8 mouse cellular contexts compared by ENCODE assay signal in the genomic region with DNA sequence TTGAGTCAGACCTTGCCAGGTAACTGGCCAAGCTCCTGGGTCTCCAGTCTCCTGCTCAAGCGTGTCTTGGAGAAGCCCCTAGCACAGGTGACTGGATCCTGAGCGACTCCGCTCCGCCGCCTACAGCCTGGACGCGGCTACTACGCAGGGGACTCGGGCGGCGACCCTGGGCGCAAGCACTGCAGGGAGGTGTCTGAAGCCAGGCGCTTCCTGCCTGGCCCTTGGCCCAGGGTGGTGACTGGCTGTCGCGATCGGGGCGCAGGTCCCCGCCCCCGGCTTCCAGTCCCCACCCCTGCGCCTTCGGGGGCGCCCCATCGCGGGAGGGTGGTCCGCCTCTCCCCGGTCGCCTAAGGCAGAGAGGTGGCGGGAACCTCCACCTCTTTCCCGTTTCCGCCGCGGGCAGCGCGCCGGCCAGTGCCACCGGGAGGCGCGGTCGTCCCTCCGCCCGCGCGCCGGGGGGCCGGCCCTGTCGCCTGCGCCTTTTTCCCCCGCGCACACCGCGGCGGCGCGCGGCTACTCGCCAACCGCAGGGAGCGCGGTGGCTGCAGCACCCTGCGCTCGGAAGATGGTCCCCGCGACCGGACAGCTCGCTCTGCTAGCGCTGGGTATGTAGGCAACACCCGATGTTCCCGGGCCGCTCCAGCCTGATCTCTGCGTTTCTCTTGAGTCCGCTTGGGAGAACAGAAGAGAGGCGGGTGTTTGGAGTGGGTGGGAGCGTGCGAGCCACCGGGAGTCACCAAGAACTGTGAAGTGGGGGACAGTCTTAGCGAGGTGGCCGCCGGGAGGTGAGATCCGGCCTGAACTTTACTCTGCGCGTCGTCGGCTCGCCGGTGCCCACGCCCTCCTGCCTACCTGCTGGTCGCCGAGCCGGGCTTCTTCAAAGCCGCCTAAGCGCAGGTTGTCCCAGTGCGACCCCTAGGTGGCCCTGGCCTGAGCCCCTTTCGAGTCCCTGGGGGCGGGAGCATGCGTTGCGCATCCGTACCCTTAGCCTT. TPM values are rescaled to one million over a fixed set of nuclear protein-coding genes. Genes with fewer than 3 reads are reported as not detected.
A peak's percentile ranks its signal among the peaks of the same experiment; 100 is the strongest.
DNase-seq lines count a peak whose midpoint lies in the region; ATAC-seq and TF ChIP-seq lines count a peak whose summit lies in the region.

Gene Tgfa (plus strand): TSS at position 283 of the 992 bp plus-strand sequence.

- peaks cover 28% of the 10 kb centered on the region for H3K4me1 ChIP-seq in testis, adult 2 months (ENCODE audit: control insufficient read depth, insufficient read depth, low read length)
- peaks cover 29% of the 10 kb centered on the region for H3K4me1 ChIP-seq in embryonic facial prominence, embryonic 12.5 days
- peaks cover 7% of the 10 kb centered on the region; the same call in 1 of the 2 replicates for H3K4me1 ChIP-seq in heart, embryonic 12.5 days (replicated peaks)
- H3K4me1 ChIP-seq in kidney, embryonic 15.5 days: peaks cover 43% of the 10 kb centered on the region
- peaks cover 4% of the 10 kb centered on the region; the same call in 1 of the 2 replicates for H3K4me1 ChIP-seq in liver, embryonic 11.5 days (replicated peaks; ENCODE audit: control insufficient read depth, insufficient read depth, low read length)

- DNase-seq in testis, postnatal 14 days (ENCODE audit: low spot score): no peak
- peak; percentile 68 for DNase-seq in liver, embryonic 11.5 days (ENCODE audit: low spot score)
- peak; percentile 67 for DNase-seq in neural tube, embryonic 10.5 days (ENCODE audit: extremely low spot score, low spot score)
- peak; percentile 9 to 10 for DNase-seq in thymus, postnatal 10 days (ENCODE audit: low spot score in 2 of 2)

- H3K27ac ChIP-seq in testis, adult 2 months (ENCODE audit: control insufficient read depth, insufficient read depth, low read depth, low read length): peak within 1 kb of the TSS; percentile 10; the same call in 1 of the 2 replicates
- H3K27ac ChIP-seq in embryonic facial prominence, embryonic 12.5 days: 0 out of 2 replicates have a peak within 1 kb of the TSS, but pooled peaks have one; percentile 23
- H3K27ac ChIP-seq in heart, embryonic 12.5 days (ENCODE audit: poor library complexity, severe bottlenecking): peak within 1 kb of the TSS; percentile 25; the same call in 1 of the 2 replicates
- peak within 1 kb of the TSS; percentile 83 for H3K27ac ChIP-seq in kidney, embryonic 15.5 days
- no peak within 1 kb of the TSS for H3K27ac ChIP-seq in liver, embryonic 11.5 days (ENCODE audit: low read depth, low read length)

- peak; percentile 57; the same call in 1 of the 2 replicates for ATAC-seq in embryonic facial prominence, embryonic 12.5 days (ENCODE audit: insufficient number of reproducible peaks, insufficient read depth, low FRiP score, low TSS enrichment)
- peak; percentile 87 for ATAC-seq in heart, embryonic 12.5 days (ENCODE audit: insufficient number of reproducible peaks, low FRiP score)
- ATAC-seq in kidney, embryonic 15.5 days (replicated peaks; ENCODE audit: low FRiP score): peak; percentile 90
- peak; percentile 83 for ATAC-seq in liver, embryonic 11.5 days (replicated peaks; ENCODE audit: low FRiP score)

- no peaks in the 10 kb centered on the region for H3K9me3 ChIP-seq in embryonic facial prominence, embryonic 12.5 days
- H3K9me3 ChIP-seq in heart, embryonic 12.5 days (replicated peaks): no peaks in the 10 kb centered on the region
- no peaks in the 10 kb centered on the region for H3K9me3 ChIP-seq in kidney, embryonic 15.5 days (replicated peaks)
- no peaks in the 10 kb centered on the region for H3K9me3 ChIP-seq in liver, embryonic 11.5 days (ENCODE audit: control insufficient read depth, low read length)

- H3K36me3 ChIP-seq in testis, adult 2 months (ENCODE audit: control insufficient read depth, insufficient read depth, low read length): no peaks in the 10 kb centered on the region
- H3K36me3 ChIP-seq in embryonic facial prominence, embryonic 12.5 days: no peaks in the 10 kb centered on the region
- no peaks in the 10 kb centered on the region for H3K36me3 ChIP-seq in heart, embryonic 12.5 days
- H3K36me3 ChIP-seq in kidney, embryonic 15.5 days: no peaks in the 10 kb centered on the region
- H3K36me3 ChIP-seq in liver, embryonic 11.5 days (ENCODE audit: control insufficient read depth, insufficient read depth, low read length): no peaks in the 10 kb centered on the region

- H3K9ac ChIP-seq in embryonic facial prominence, embryonic 12.5 days: peak within 1 kb of the TSS; percentile 59
- H3K9ac ChIP-seq in heart, embryonic 12.5 days: peak within 1 kb of the TSS; percentile 79
- peak within 1 kb of the TSS; percentile 61 for H3K9ac ChIP-seq in kidney, embryonic 15.5 days
- H3K9ac ChIP-seq in liver, embryonic 11.5 days (ENCODE audit: low read depth, low read length): peak within 1 kb of the TSS; percentile 7

- H3K4me3 ChIP-seq in testis, adult 2 months (ENCODE audit: control insufficient read depth, low read depth, low read length): peak within 1 kb of the TSS; percentile 91
- peak within 1 kb of the TSS; percentile 57 for H3K4me3 ChIP-seq in embryonic facial prominence, embryonic 12.5 days
- H3K4me3 ChIP-seq in heart, embryonic 12.5 days: peak within 1 kb of the TSS; percentile 71
- peak within 1 kb of the TSS; percentile 74 for H3K4me3 ChIP-seq in kidney, embryonic 15.5 days (replicated peaks)
- H3K4me3 ChIP-seq in liver, embryonic 11.5 days (ENCODE audit: low read depth, low read length): peak within 1 kb of the TSS; percentile 45

- peak within 1 kb of the TSS; percentile 93 for H3K4me2 ChIP-seq in embryonic facial prominence, embryonic 12.5 days (replicated peaks)
- H3K4me2 ChIP-seq in heart, embryonic 12.5 days: peak within 1 kb of the TSS; percentile 96
- peak within 1 kb of the TSS; percentile 95 for H3K4me2 ChIP-seq in kidney, embryonic 15.5 days
- peak within 1 kb of the TSS; percentile 72 for H3K4me2 ChIP-seq in liver, embryonic 11.5 days

- TF ChIP-seq CTCF in testis, adult 2 months (IDR thresholded peaks at IDR 0.05; ENCODE audit: control insufficient read depth, insufficient read depth, insufficient replicate concordance, low read depth, low read length): peak; percentile 36; the same call in 1 of the 2 replicates

- no peak for TF ChIP-seq POLR2A in testis, adult 2 months (IDR thresholded peaks at IDR 0.05; ENCODE audit: control insufficient read depth, low read depth, low read length)

- H3K27me3 ChIP-seq in testis, adult 2 months (ENCODE audit: control insufficient read depth, insufficient read depth, low read length): no peaks in the 10 kb centered on the region; the same call in 1 of the 2 replicates
- peaks cover 26% of the 10 kb centered on the region for H3K27me3 ChIP-seq in embryonic facial prominence, embryonic 12.5 days
- peaks cover 35% of the 10 kb centered on the region for H3K27me3 ChIP-seq in heart, embryonic 12.5 days (replicated peaks)
- H3K27me3 ChIP-seq in kidney, embryonic 15.5 days: peaks cover 19% of the 10 kb centered on the region
- peaks cover 60% of the 10 kb centered on the region for H3K27me3 ChIP-seq in liver, embryonic 11.5 days (replicated peaks; ENCODE audit: control insufficient read depth, insufficient read depth, low read length)

- under 1% methylated on average over 95 of the region's 97 CpGs for WGBS in embryonic facial prominence, embryonic 12.5 days
- whole genome bisulfite sequencing in heart, embryonic 12.5 days: under 1% methylated on average over 86 of the region's 97 CpGs
- WGBS in kidney, embryonic 15.5 days: under 1% methylated on average over 91 of the region's 97 CpGs
- WGBS in liver, embryonic 11.5 days: under 1% methylated on average over 97 of the region's 97 CpGs

RNA-seq across cellular contexts. Expression of gene Tgfa, which starts in this region (rescaled TPM):
- 2.1 and 2.7 TPM in 2 replicates for polyA plus RNA-seq in testis, adult 2 months (2012; rRNA removed)
- polyA plus RNA-seq in embryonic facial prominence, embryonic 12.5 days (2016; fragmentation: Nextera tagmentation; extraction: Ambion mirVana): 3.1 and 3.6 TPM in 2 replicates
- 4.6 and 5.2 TPM in 2 replicates for polyA plus RNA-seq in heart, embryonic 12.5 days (2016; fragmentation: Nextera tagmentation; extraction: Ambion mirVana)
- 7.2 and 8.7 TPM in 2 replicates for polyA plus RNA-seq in kidney, embryonic 15.5 days (2015; fragmentation: Nextera tagmentation; extraction: Ambion mirVana)
- 0.99 and 1.2 TPM in 2 replicates for polyA plus RNA-seq in liver, embryonic 11.5 days (2014; fragmentation: Nextera tagmentation; extraction: Ambion mirVana)

Comparison
In these comparisons a context has a peak if more than half of its experiments do, and no peak if none do; other contexts are left out.
1. H3K9ac ChIP-seq: peak in every context shown above with its lines; median percentile 79 in heart, embryonic 12.5 days; 61 in kidney, embryonic 15.5 days; 59 in embryonic facial prominence, embryonic 12.5 days; 7 in liver, embryonic 11.5 days.